Mouse (Mus musculus) heart, adult 2 months (tissue): ENCODE results near the gene Adgrg3. TPM values are rescaled to one million over a fixed set of nuclear protein-coding genes. Genes with fewer than 3 reads are reported as not detected.

Experiments
- DNase-seq, 2 experiments: peaks; one replicate each; pipeline ENCODE4 v3.0.0; 2021
- H3K27ac ChIP-seq: fragments of 200-600 bp; 2 replicates; pipeline ENCODE4 v1.8.1; 2022
- H3K27me3 ChIP-seq: fragments of 200-500 bp; 2 replicates; pipeline ENCODE4 v1.6.1; 2012; ENCODE audit warnings: mild to moderate bottlenecking, low read length, inconsistent platforms, mixed read lengths; ENCODE audit not compliant: control insufficient read depth, insufficient read depth
- H3K36me3 ChIP-seq: fragments of 200-500 bp; 2 replicates; pipeline ENCODE4 v1.6.1; 2012; ENCODE audit warnings: low read length, inconsistent platforms; ENCODE audit not compliant: control insufficient read depth, insufficient read depth
- H3K4me1 ChIP-seq: fragments of 200-500 bp; 2 replicates; pipeline ENCODE4 v1.6.1; 2011; ENCODE audit warnings: low read length; ENCODE audit not compliant: control insufficient read depth, insufficient read depth
- H3K4me3 ChIP-seq: fragments of 200-600 bp; 2 replicates; pipeline ENCODE4 v1.8.1; 2022
- H3K79me2 ChIP-seq: fragments of 200-500 bp; replicated peaks from 2 replicates; pipeline ENCODE4 v1.6.1; 2012; ENCODE audit warnings: mild to moderate bottlenecking, inconsistent platforms, low read length, moderate library complexity, mixed read lengths; ENCODE audit not compliant: control insufficient read depth, insufficient read depth
- H3K9ac ChIP-seq: fragments of 200-500 bp; 2 replicates; pipeline ENCODE4 v1.6.1; 2012; ENCODE audit warnings: low read depth, mild to moderate bottlenecking, control low read depth, inconsistent platforms, low read length, mixed read lengths
- CTCF ChIP-seq: fragments of 200-600 bp; IDR thresholded peaks from 2 replicates; pipeline ENCODE4 v1.8.1; 2022; ENCODE audit warnings: antibody characterized with exemption, mild to moderate bottlenecking, moderate library complexity
- EP300 ChIP-seq: fragments of 200-500 bp; IDR thresholded peaks from 2 replicates; pipeline ENCODE4 v1.6.1; 2011; ENCODE audit warnings: low read depth, low read length, control low read depth; ENCODE audit not compliant: insufficient read depth
- POLR2A ChIP-seq: fragments of 200-500 bp; IDR thresholded peaks from 2 replicates; pipeline ENCODE4 v1.6.1; 2011; ENCODE audit warnings: mild to moderate bottlenecking, low read depth, low read length, control low read depth; ENCODE audit not compliant: insufficient read depth
- WGBS: fragments of 180-500 bp; shearing (Covaris S2); methylation state at CpG from one replicate; pipeline ENCODE4 v1.1.7; 2018; 5-methylcytosine and 5-hydroxymethylcytosine counted together
- intact Hi-C: fragments of 180-260 bp; cut with DNase I; formaldehyde crosslinking; loops from one replicate; pipeline ENCODE4 v1.15.1; 2025
- polyA plus RNA-seq: library from polyadenylated mRNA; depleted of rRNA; stranded (reverse); fragments of >200 nt; gene quantifications from 2 replicates; pipeline ENCODE4 v1.2.3, GENCODE M21; 2012
- total RNA-seq, 2 experiments: library from RNA; stranded (reverse); gene quantifications; 2 replicates each; pipeline ENCODE4 v1.2.3; 2021

Gene Adgrg3
- total and polyA plus RNA-seq, 3 experiments, result 1.3 to 4.3 (median 2.5) TPM

GRCm38 (mm10) chr8:94983881-94984516 is 33.5 kb upstream of the Adgrg3 start:
- peak; percentile 74 to 77 for DNase-seq
- Histone ChIP-seq H3K4me1 (peaks cover 7% of the 10 kb centered on the region), H3K27me3 (no peaks in the 10 kb centered on the region), H3K27ac (peak overlapping the region; percentile 93), H3K4me3 (peak overlapping the region; percentile 57), H3K9ac (peak overlapping the region; percentile 69), H3K79me2 (no peaks in the 10 kb centered on the region), H3K36me3 (no peaks in the 10 kb centered on the region)
- 13% methylated on average over 10 of the region's 10 CpGs for WGBS
- intact Hi-C loops, result loop anchor here (2.0 kb wide), 1 partner anchor 17 kb away; no protein-coding TSS in a partner anchor
- TF ChIP-seq POLR2A (peak; percentile 92), EP300 (0 out of 2 replicates have a peak, but pooled peaks have one; percentile 28), CTCF (no peak)

GRCm38 (mm10) chr8:94985023-94985422 is 32.5 kb upstream of the Adgrg3 start:
- 0 out of 2 replicates have a peak, but pooled peaks have one; percentile 21 for TF ChIP-seq POLR2A
- peak; percentile 54 for TF ChIP-seq CTCF
- 0 out of 2 replicates have a peak, but pooled peaks have one; percentile 5 for TF ChIP-seq EP300
- peak overlapping the region; percentile 57 for H3K4me3 ChIP-seq
- 59% methylated on average over 6 of the region's 6 CpGs for WGBS
- H3K27me3 ChIP-seq, result no peaks in the 10 kb centered on the region
- H3K9ac ChIP-seq, result peak overlapping the region; percentile 69
- intact Hi-C loops, result loop anchor here (2.0 kb wide), 1 partner anchor 16 kb away; no protein-coding TSS in a partner anchor
- peak in 1 of 2 experiments; percentile 50 for DNase-seq
- H3K79me2 ChIP-seq, result no peaks in the 10 kb centered on the region
- H3K36me3 ChIP-seq, result no peaks in the 10 kb centered on the region
- peak overlapping the region; percentile 93 for H3K27ac ChIP-seq
- H3K4me1 ChIP-seq, result peaks cover 10% of the 10 kb centered on the region

- DNase-seq, result peak in 1 of 2 experiments; percentile 42
- Histone ChIP-seq H3K27ac (peak overlapping the region; percentile 93), H3K4me1 (peaks cover 20% of the 10 kb centered on the region), H3K9ac (peak overlapping the region; percentile 69), H3K27me3 (no peaks in the 10 kb centered on the region), H3K4me3 (peak overlapping the region; percentile 57), H3K79me2 (no peaks in the 10 kb centered on the region), H3K36me3 (no peaks in the 10 kb centered on the region)
- TF ChIP-seq POLR2A (no peak), EP300 (no peak), CTCF (no peak)
- 36% methylated on average over 5 of the region's 5 CpGs for WGBS
- intact Hi-C loops, result no loop called here
Measured at GRCm38 (mm10) chr8:94986676-94987075, 30.8 kb upstream of the Adgrg3 start.

- Histone ChIP-seq H3K36me3 (no peaks in the 10 kb centered on the region), H3K4me1 (peaks cover 25% of the 10 kb centered on the region), H3K79me2 (no peaks in the 10 kb centered on the region), H3K27me3 (no peaks in the 10 kb centered on the region), H3K27ac (peak overlapping the region; percentile 93), H3K4me3 (peak overlapping the region; percentile 57), H3K9ac (peak overlapping the region; percentile 36)
- intact Hi-C loops, result no loop called here
- TF ChIP-seq CTCF, result no peak
- TF ChIP-seq EP300, result no peak
- TF ChIP-seq POLR2A, result no peak
- WGBS, result 32% methylated on average over 7 of the region's 7 CpGs
- DNase-seq, result no peak
Measured at GRCm38 (mm10) chr8:94987553-94987952, 29.9 kb upstream of the Adgrg3 start.

GRCm38 (mm10) chr8:94988619-94989018 is 28.9 kb upstream of the Adgrg3 start:
- 66% methylated on average over 6 of the region's 6 CpGs for WGBS
- Histone ChIP-seq H3K4me1 (peaks cover 28% of the 10 kb centered on the region), H3K27ac (peak overlapping the region; percentile 93), H3K4me3 (no peak overlapping the region), H3K36me3 (no peaks in the 10 kb centered on the region), H3K27me3 (no peaks in the 10 kb centered on the region), H3K79me2 (no peaks in the 10 kb centered on the region), H3K9ac (no peak overlapping the region)
- TF ChIP-seq POLR2A, result no peak
- no peak for TF ChIP-seq CTCF
- TF ChIP-seq EP300, result no peak
- DNase-seq, result no peak
- intact Hi-C loops, result no loop called here

- no peaks in the 10 kb centered on the region for H3K27me3 ChIP-seq
- no peaks in the 10 kb centered on the region for H3K79me2 ChIP-seq
- intact Hi-C loops, result no loop called here
- no peak overlapping the region for H3K9ac ChIP-seq
- H3K27ac ChIP-seq, result peak overlapping the region; percentile 93
- TF ChIP-seq POLR2A (no peak), EP300 (no peak), CTCF (no peak)
- no peaks in the 10 kb centered on the region for H3K36me3 ChIP-seq
- WGBS, result 68% methylated on average over 4 of the region's 4 CpGs
- DNase-seq, result no peak
- peaks cover 26% of the 10 kb centered on the region for H3K4me1 ChIP-seq
- no peak overlapping the region for H3K4me3 ChIP-seq
Measured at GRCm38 (mm10) chr8:94989711-94990110, 27.8 kb upstream of the Adgrg3 start.
